Mouse (Mus musculus) A20 (cell line): ENCODE results near the gene Zfy2.

Experiments
- DNase-seq: peaks from one replicate; pipeline ENCODE4 v3.0.0-alpha.2; 2011; ENCODE audit warnings: low read depth, low spot score

Zfy2 gene

GRCm38 (mm10) chrY:2170309-2170708, at the start of gene Zfy2:
Gene Zfy2, minus strand, starts transcription at chrY:2170409.
- DNase-seq, result no peak
